Mouse (Mus musculus): ENCODE data around the gene 1700016D06Rik.
A peak's percentile ranks its signal among the peaks of the same experiment; 100 is the strongest.

Gene 1700016D06Rik

GRCm38 (mm10) chr8:11635012-11635577 is 65.8 kb downstream of the 1700016D06Rik start:
- peak; percentile 89 for DNase-seq (ENCODE audit: low read depth)

DNA sequence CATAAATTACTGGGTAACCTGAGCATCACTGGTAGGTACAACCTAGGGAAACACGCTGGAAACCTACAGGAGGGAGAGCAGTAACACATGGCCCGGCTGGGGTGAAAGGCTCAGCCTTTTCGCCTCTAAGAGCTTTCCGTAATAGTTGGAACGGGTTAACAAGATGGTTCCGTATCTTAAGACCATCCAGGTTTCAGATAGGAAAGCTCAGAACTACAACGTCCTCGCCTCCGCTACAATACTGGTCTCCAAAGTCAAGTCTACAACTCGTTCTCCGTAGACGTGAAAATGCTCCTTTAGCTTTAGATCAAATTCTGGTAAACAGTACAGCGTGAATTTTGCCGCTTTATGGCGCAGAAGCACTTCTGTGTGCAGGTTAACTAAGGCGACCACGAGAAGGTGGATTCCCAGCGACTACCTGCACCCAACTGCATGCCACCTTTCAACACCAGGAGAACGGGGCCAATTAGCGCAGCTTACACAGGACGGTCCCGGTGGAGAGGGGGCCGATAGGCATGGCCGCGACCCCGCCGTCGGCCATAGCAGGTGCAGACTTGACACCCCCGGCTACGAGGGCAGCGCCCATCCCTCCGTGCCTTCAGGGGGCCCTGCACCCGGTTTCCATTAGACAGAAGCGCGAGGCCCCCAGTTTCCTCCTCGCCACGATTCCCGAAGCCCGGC is 66.4 kb downstream of the 1700016D06Rik start:
- DNase-seq (ENCODE audit: low read depth), result peak; percentile 22

- no peak for DNase-seq (ENCODE audit: low read depth)
These were observed 67.4 kb downstream of the 1700016D06Rik start for GRCm38 (mm10) chr8:11633414-11633813.

DNA sequence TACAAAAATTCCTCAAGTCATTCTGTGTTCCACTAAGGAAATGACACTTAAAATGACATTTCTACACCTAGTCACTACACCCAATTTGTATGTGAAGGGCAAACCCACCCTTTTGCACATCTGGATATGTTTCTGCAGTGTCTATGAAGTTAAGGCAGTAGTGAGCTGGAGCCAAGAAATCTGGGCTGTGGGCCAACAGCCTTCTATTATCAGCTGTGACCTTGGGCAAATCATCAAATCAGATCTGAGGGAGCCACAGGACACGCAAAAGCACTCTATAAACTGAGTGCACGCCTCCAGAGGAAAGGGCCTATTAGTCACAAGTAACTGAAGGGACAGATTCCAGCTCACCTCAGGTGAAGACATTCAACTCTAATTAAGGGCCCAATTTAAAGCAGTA is 68.5 kb downstream of the 1700016D06Rik start:
- DNase-seq (ENCODE audit: low read depth), result no peak

GRCm38 (mm10) chr8:11629206-11629605 is 71.7 kb downstream of the 1700016D06Rik start:
- no peak for DNase-seq (ENCODE audit: low read depth)

- DNase-seq (ENCODE audit: low read depth), result no peak
These were observed 72.2 kb downstream of the 1700016D06Rik start for GRCm38 (mm10) chr8:11628506-11629132.

DNA sequence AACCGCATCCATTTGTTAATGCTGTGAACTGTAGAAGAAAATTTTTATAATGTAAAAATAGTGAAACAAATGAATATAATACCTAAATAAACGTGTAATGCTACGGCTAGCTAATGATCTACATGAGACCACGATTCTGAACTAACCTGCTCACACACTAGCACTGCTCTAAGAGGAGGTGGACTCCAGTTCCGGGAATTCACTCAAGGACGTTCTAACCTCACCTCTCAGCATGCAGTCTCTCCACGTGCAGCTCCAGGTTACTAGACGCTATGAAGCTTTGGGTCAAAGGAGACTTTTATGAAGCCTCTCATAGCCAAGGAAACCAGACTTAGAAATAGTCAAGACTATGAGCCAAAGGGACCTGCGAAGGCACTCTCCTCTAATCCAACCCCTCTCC is 73.1 kb downstream of the 1700016D06Rik start:
- no peak for DNase-seq (ENCODE audit: low read depth)

DNA sequence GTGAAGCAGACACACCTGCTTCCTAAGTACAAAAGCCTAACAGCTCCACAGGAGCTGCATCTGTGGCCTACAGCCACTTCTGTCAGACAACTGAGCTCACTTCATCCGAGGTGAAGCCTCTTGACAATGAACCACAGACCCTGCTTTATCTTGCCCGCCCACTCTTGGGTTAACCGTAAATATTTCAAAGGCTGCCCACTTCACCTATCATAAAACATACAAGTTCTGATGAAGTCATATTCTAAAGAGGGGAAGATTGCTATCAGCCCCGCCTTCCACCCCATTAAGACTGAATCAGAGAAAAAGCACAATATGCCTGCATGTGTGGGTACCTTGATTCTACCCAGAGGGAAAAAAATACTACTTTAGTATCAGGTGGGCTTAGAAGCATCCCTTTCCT is 75.8 kb downstream of the 1700016D06Rik start:
- no peak for DNase-seq (ENCODE audit: low read depth)

- DNase-seq (ENCODE audit: low read depth), result no peak
These were observed 81.8 kb downstream of the 1700016D06Rik start for GRCm38 (mm10) chr8:11619091-11619490.

GRCm38 (mm10) chr8:11618063-11618462 is 82.8 kb downstream of the 1700016D06Rik start:
- no peak for DNase-seq (ENCODE audit: low read depth)

GRCm38 (mm10) chr8:11616294-11616693 is 84.6 kb downstream of the 1700016D06Rik start:
- DNase-seq (ENCODE audit: low read depth), result peak; percentile 36

GRCm38 (mm10) chr8:11614126-11614835 is 86.6 kb downstream of the 1700016D06Rik start:
- DNase-seq (ENCODE audit: low read depth), result no peak

DNA sequence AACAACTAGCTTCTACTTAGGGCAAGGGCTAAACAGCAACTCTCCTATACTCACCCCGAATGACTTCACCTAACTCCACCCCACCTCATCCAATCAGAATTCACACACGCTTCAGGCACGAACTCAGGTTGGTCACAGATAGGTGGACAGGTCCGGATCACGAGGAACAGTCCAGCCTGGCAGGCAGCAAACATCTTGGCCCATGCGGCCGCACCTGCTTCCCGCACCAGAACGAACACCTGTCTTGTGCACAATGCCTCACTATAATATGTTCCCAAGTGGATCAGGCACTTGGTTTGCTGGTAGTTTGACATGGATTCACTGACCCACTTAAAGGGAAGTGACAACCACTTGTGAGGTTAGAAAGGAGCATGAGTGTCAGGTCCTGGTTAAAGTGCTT is 92.0 kb downstream of the 1700016D06Rik start:
- DNase-seq (ENCODE audit: low read depth), result no peak

Measured in c-Kit-positive CD71-negative TER-119-negative erythroid progenitor cells, embryonic 14.5 days (primary cell).